Mouse (Mus musculus): ENCODE measurements around the gene Manba.
"Not testable (repeated sequence)": the region's sequence is repeated elsewhere in the genome, so short reads cannot be mapped to it uniquely, and the experiment has no call there.

Manba gene

DNA sequence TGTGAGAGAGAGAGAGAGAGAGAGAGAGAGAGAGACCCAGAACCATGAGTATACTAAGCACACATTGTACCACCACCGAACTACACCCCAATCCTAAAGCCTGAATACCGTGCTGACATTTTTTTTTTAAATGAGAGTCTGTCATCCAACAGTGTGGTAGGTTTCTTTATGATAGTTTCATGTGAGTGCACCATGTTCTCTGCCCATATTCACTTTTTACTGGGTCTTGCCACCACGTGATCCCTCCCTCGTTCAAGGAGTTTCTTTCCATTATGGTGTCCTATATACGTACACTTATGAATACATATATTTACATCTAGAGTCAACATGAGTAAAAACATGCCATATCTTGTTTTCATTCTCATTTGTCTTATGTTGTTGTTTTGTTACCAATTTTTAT, 940 bp downstream of the Manba start:
- no peak for DNase-seq (ENCODE audit: low read depth, low spot score)

DNA sequence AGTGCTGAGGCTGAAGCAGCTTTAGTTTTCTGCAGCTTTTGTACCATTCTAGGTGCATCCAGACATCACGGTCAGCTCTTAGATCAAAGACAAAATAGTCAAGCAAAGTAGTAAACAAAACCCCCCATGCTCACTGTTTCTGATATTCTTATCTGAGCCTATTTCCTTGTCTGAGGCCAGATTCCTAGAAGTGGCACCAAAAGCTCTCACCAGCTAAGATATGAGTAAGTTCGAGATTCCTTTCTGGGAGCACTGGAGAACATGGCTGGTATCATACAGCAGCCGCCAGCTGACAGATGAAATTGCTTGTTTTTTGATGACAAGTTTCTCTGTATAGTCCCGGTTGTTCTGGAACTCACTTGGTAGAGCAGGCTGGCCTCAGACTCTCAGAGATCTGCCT, 2.4 kb downstream of the Manba start:
- DNase-seq (ENCODE audit: low read depth, low spot score): no peak

DNA sequence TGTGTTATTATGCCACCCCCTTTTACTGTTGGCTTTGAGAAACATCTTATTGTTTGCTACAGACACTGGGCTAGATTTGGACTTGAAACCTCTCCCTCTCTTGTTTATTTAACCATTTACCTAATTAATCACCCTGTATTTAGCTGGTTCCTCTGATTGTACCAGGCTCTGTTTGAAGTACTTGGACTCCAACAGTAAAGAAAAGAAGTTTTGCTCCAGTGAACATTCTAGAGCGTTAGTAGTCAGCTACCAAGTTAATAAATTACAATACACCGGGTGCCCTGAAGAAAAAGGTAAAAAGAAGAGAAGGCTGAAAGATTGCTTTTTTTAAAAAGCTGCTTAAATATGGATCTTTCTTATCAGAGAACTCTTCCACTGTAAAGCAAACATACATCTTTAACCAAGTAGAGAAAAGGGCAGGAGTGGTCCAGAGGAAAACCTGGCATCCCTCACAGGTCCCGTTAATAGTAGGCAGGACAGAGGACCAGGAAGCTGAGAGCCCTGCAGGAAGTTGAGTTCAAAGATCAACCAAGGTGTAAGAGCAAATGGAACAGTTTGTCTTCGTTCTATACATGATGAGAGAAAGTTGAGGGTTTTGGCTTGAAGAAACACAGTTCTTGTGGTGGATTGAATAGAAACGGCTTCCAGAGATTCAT, 4.6 kb downstream of the Manba start:
- no peak for DNase-seq (ENCODE audit: low read depth, low spot score)

DNA sequence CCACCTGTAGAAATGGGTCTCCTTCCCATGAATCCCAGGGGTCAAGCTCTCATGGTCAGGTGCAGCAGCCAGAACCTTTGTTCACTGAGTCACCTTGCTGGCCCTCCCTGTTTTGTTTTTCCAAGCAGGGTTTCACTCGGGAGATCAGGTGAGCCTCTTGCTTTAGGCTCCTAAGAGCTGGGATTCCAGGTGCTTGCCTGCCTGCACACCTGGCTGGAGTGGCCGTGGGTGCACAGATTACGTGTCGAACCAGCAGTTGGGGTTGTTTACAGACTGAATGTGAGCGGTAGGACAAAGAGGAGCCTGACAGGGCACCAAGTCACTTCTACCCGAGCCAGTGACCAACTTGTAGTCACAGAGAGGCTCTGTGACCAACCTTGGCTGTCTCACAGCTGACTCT, 5.7 kb downstream of the Manba start:
- no peak for DNase-seq (ENCODE audit: low read depth, low spot score)

DNA sequence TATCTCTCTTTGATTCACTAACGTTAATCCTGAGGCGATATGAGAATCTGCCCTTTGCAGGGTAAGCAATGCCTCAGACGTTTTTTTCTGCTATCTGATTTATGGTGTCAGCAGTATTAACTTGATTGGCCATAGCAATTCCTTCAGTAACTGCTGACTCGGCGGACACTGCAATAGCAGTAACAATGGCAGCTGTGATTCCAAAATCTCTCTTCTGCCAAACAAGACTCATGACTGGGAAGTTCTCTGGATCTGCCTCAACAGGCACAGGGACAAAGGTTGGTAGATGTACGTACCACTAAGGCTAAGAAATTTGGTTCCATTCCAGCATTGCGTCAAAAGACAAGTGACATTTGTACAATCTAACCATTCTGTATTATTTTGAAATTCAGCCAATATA, 7.9 kb downstream of the Manba start:
- not testable (repeated sequence) for DNase-seq (ENCODE audit: low read depth, low spot score)

DNA sequence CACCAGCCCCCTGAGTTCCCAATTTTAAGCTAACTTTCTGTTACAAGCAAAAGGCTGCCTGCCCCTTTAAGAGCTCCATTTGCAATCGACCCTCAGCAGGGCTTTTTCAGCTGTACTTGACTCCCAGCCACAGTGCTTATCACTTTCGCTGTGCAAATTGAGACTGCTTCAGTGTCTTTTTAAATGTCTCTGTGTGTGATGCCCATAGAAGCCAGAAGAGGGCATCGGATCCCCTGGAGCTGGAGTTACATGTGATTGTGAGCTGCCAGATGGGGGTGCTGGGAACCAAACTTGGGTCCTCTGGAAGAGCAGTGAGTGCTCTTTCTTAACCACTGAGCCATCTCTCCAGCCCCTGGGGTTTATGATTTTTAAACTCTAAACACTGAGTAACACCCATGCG, 12.5 kb downstream of the Manba start:
- peak; percentile 87 for DNase-seq (ENCODE audit: low read depth, low spot score)

DNA sequence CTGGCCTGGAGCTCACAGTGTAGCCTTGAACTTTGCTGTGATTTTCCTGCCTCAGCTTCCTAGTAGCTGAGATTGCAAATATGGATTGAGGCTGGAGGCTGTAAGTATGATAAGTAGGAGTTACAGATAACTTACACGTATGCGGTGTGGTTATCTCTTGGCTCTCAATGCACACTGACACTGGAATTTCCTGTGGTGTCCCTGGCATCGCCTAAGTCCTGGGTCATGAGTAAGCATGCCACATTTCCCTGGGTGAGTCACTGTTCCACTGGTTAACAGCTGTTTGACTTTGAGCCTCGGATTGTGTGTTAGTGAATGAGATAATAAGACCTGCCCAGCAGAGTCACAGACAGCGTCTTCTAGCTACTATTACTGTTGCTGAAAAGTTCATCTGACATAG, 13.5 kb downstream of the Manba start:
- no peak for DNase-seq (ENCODE audit: low read depth, low spot score)

DNA sequence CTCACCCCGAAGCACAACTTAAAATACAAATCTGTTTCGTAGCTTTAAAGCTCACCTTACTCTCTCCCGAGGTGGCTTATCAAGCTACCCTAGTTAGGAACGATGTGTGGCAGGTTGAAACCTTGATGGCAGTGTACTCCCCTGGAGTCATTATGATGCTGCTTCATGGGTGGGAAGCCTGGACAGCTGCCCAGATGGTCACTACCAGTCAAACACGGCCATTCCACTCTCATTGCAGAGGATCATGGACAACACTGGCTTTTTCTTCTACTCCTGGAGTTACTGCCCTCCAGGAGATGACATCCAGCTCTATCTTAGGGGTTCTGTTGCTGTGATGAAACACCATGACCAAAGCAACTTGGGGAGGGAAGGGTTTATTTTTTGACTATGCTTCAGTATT, 17.7 kb downstream of the Manba start:
- no peak for DNase-seq (ENCODE audit: low read depth, low spot score)

DNA sequence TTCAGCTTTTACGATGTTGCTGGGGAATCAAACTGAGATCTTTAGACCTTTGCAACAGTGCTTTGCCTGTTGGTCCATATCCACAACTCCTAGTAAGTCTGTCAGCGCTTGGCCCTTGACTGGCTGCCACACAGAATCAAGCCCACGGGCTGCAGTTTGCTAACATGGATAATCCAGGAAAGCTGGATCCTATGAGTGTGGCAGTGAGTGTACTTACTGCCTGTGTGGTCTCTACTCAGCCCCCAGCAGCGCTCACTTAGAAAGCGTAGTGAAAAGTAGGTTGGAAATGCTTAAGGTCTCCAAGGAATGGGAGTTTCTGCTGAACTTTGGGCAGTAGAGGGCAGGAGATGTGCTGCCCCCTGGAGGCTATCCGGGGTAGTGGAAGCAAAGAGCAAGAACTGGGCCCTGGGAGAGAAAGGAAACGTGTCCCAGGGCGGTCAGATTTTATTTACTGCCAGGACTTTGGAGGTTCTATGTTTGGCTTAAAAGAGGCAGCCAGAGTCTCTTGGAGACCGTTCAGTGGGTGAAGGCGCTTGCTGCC, 20.0 kb downstream of the Manba start:
- peak; percentile 90 for DNase-seq (ENCODE audit: low read depth, low spot score)

DNA sequence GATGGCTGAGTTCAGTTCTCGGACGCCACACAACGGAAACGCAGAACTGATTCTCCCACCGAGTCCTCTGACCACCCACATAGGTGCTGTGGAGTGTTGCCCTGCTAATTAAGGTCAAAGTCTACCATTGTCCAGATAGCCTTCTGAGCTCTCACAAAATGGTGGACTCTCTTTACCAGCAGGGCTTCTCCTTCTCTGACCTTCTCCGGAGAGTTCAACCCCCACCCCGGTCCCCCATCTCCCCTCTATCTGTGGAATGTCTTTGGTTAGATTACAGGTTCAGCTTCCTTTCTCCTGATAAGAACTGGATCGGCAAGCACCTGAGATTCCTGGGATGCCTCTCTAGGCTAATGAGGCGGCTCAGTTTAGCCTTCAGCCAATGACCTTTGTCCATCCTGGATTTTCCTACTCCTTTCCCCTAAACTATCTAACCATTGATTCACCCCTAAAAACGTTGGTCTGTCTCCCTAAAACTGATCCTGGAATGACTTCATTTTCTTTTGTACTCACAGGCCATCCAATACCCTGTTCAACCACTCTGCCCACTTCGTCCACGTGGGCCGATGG, 20.6 kb downstream of the Manba start:
- DNase-seq (ENCODE audit: low read depth, low spot score): peak; percentile 85

DNA sequence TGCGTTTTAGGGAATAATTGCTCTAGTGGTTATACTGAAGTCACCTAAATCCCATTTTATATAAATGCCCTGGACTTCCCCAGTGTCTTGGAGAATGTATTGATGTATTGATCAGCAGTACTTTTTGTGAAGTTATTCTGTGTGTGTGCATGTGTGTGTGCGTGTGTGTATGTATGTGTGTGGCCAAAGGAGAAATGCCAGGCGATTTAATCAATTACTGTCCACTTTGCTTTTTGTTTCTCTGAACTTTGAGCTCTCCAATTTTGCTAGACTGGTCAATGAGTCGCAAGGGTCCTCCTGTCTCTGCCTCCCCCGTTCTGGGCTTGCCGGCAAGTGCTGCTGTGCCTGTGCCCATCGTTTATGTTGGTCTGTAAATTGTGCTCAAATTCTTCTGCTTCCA, 22.1 kb downstream of the Manba start:
- DNase-seq (ENCODE audit: low read depth, low spot score): no peak

DNA sequence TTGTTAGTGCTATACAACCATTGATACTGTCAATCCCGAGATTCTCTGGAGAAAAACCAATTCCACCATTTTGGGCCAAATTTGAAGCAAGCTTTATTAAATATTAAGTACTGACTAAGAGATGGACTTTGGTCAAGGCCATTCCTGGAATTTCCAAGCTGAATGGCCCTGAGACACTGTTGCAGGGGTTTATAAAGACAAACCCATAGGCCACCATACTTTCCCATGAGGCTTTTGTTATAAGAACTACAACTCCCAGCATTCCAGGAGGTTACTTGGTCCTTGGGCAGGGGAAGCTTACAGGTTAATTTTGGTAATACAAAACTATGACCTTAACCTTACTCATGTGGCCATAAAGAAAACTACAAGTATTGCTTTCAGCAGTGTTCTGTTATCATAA, 22.8 kb downstream of the Manba start:
- peak; percentile 88 for DNase-seq (ENCODE audit: low read depth, low spot score)

DNA sequence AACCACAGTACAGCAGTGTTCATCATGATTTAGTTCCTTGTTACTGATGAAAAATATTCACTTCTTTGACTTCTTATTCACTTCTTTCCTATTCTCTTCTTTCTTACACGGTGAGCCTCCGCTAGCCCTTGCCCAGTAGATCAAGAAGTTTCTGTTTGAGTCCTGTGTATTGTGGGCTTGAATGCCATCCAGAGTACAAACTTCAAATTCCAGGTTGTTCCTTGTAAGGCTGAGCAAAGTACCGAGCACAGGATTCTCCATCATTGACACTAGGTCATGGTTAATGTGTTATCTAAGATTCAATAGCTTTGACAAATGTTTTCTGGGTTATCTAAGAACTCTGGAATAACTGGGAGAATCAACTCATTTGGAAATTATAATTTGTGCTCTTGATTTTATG, 25.0 kb downstream of the Manba start:
- DNase-seq (ENCODE audit: low read depth, low spot score): no peak

DNA sequence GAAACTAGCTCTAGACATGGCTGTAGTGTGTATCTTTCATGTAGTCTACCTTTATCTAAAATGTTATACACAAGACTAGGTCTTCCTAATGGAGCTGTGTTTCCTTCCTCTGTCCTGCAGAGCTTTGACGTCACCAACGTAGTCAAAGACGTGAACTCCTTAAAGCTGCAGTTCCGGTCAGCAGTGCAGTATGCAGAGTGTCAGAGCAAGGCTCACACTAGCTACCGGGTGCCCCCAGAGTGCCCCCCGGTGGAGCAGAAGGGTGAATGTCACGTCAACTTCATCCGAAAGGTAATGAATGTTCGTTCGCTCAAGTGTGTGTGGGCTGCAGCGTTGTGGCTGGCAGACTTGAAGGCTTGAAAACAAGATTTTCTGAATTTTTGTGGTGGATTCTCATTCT, 26.3 kb downstream of the Manba start:
- DNase-seq (ENCODE audit: low read depth, low spot score): no peak

DNA sequence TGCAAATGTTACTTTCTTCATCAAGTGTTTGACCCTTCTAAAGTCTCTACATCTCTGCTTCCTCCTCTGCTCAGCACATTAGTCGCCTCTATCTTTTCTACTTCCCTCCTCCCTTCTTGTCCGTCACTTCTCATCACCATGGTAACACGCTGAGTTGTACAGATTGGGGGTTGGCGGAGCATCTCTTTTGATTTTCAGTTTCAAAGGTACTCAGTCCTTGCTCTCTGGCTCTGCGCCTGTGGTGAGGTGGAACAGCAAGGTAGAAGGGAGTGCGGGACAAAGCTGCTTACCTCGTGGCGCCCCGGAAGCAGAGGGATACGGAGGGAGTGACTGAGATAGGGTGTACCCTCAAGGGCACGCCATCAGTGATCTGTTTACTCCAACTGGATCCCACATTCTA, 27.9 kb downstream of the Manba start:
- peak; percentile 74 for DNase-seq (ENCODE audit: low read depth, low spot score)

DNA sequence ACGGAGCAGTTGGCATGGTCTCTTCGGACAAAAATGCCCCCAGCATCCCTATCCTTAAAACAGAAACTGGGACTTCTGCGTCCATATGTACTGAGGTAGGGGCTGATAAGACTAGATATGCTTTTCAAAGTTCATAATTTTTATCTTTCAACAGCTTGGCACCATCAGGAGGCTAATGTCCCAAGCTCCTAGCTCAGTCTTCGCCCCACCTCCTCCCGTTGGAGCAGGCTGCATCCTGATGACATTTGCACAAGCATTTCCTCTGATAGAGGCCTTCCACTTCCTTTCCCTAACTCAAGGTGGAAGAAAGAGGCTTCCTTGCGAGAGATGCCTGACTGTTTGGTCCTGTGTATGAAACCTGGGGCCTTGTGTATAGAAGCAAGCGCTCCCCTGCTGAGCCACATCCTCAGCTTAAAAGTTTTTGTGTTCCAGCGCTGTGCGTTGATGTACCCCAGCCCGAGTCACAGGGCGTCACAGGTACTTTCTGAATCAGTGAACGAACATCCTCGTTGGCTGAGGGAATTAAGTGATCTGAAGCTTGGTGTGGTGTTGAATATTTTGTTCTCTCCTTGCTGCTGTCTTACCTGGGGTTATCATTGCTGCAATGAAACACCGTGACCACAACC, 28.5 kb downstream of the Manba start:
- peak; percentile 85 for DNase-seq (ENCODE audit: low read depth, low spot score)

DNA sequence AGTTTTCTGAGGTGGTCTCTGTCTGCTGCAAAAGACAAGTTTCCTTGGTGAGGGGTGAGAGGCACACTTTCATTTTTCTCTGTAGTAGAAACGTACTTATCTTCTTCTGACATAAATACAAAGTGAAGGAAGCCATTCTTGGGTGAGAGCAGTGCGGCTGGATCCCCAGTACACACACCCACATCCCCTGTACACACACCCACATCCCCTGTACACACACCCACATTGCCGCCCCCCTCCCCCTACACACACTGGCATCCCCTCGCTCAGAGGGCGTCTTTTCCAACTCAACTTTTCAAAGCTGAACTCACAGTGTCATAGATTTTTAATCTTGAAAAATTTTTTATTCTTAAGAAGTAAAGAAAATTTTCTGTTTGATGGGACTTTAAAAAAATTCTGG, 29.8 kb downstream of the Manba start:
- DNase-seq (ENCODE audit: low read depth, low spot score): no peak

DNA sequence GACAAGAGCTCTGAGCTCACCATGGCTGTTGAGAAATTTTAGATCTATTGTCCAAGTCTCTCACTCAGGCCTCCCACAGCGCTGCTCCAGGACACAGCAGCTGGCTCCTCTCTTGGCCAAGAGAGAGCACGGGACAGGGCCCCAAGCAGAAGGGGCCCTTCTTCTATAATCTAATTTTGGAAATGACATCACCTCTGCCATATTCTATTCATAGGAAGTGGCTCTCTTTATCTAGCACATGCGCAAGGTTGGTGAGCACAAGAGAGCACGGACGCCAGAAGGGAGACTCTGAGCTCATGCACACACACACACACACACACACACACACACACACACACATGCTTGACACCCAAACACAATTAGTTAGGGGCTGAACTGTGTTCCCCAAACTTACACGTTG, 31.5 kb downstream of the Manba start:
- no peak for DNase-seq (ENCODE audit: low read depth, low spot score)

DNA sequence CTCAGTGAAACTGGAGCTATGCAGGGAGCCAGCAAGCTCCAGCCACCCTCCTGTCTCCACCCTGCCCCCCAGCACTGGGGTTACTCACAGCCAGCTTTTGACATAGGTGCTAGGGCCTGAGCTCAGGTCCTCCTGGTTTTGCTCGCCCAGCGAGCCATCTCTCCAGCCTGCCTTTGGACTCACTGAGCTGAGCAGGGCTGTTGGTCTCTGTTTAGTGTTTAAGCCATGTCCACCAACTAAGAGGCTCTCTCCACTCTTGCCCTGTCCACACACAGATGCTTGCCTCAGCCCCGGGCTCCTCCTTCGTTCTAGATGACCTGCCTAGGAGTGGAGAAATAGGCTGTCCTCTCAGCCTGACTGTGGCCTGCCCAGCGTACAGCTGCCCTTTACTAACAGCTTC, 33.5 kb downstream of the Manba start:
- no peak for DNase-seq (ENCODE audit: low read depth, low spot score)

DNA sequence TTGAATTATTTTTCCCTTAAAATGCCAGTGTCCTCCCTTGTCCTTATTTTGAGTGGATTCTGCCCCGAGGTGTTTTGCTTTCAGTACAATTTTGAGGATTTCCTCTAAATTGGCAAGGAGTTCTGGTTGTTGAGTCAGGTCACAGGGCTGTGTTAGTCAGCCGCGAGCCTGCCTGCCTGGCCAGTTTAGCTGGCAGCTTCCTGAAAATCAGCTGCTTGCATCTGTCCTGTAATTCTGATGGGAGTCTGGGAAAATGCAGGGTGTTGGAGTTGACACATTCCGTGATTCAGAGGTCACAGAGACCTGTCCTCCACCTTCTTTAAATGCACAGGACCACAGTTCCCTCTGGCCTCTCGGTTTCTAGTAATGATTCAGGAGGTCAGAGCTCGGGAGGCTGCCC, 34.2 kb downstream of the Manba start:
- DNase-seq (ENCODE audit: low read depth, low spot score): no peak

DNA sequence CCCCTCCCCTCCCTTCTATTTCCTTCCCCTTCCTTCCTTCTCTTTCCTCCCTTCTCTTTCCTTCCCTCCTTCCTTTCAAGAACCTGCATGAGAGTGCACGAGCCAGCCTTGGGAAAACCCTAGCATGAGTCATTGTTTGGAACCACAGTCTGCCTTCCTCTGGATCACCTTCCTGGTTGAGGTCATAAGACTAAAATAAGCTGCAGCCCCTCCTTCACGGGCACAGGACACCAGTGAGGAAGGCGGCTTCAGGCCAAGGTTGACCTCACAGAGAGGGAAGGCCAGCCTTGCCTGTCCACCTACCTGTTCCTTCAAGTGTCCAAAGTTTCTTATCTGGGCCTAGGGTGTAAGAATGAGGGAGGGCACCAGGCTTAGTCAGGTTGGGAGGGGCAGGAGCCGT, 36.6 kb downstream of the Manba start:
- DNase-seq (ENCODE audit: low read depth, low spot score): peak; percentile 64

DNA sequence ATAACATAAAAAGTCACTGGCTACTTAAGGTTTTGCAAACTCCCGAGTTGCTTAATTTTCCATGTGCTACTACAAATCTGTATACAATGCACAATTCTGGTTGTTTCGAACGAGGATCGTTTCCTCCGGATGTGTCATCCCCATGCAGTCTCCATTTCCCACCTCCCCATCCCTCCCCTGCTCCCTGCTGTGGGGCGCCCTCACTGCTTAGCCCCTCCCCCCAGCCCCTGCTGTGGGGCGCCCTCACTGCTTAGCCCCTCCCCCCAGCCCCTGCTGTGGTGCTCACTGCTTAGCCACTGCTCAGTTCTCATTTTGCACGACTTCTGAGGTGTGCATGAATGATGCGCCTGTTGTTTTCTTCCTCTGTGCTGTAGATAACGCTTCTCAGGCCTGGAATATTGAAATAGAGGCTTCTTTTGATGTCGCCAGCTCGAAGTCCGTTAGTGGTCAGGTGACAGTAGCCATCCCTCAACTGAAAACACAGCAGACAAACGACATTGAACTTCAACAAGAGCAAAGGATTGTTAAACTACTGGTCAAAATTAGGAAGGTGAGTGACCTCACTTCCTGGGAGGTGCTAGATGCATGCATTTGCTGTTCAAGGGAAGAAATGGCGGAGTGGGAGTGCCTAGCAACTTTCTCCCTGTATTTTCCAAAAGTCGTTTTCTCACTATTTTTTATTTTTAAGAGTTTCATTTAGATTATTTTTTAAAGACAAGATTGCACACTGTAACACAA, 37.4 kb downstream of the Manba start:
- peak; percentile 94 for DNase-seq (ENCODE audit: low read depth, low spot score)

DNA sequence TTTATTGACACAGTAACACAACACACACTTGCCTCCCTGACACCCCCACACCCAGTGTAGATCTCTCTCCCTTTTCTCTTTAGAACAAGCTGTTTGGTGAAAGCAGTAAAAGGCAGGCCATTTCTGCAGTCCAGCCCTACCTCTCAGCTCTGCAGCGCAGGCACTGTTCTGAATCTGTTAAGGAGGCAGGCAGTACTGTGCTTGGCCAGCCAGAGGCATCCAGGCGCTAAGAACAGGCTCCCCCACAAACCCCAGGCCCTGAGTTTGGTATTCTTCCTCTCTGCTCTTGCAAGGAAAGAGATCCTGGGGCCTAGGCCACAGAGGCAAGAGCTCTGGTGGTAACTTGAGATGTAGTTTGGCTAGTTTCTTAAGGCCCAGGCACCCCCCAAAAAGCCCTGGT, 39.5 kb downstream of the Manba start:
- DNase-seq (ENCODE audit: low read depth, low spot score): not testable (repeated sequence)

Measured in R1 (cell line).